Mouse (Mus musculus) embryonic facial prominence, embryonic 11.5 days (tissue): ENCODE measurements around the gene Kif27. TPM values are rescaled to one million over a fixed set of nuclear protein-coding genes. Genes with fewer than 3 reads are reported as not detected.

Source experiments
- ATAC-seq: fragments of 200-750 bp; cut with Nextera tagmentation; replicated peaks from 2 replicates; pipeline ENCODE4 v1.8.0; 2017; ENCODE audit warnings: low read depth; ENCODE audit not compliant: insufficient number of reproducible peaks, low FRiP score, low TSS enrichment
- DNase-seq: peaks from one replicate; pipeline ENCODE4 v3.0.0-alpha.2; 2015; ENCODE audit warnings: low spot score
- H3K27ac ChIP-seq: fragments of 300-500 bp; sonication (generic); replicated peaks from 2 replicates; pipeline ENCODE4 v1.5.1; 2014; ENCODE audit warnings: mild to moderate bottlenecking, low read depth, low read length, control low read depth
- H3K27me3 ChIP-seq: fragments of 300-500 bp; sonication (generic); 2 replicates; pipeline ENCODE4 v1.6.1; 2014; ENCODE audit warnings: mild to moderate bottlenecking, low read length, moderate library complexity, mixed read lengths; ENCODE audit not compliant: control insufficient read depth, insufficient read depth
- H3K36me3 ChIP-seq: fragments of 300-500 bp; sonication (generic); replicated peaks from 2 replicates; pipeline ENCODE4 v1.6.1; 2014; ENCODE audit warnings: low read depth, mild to moderate bottlenecking, low read length, moderate library complexity, mixed read lengths; ENCODE audit not compliant: control insufficient read depth, insufficient read depth
- H3K4me1 ChIP-seq: fragments of 300-500 bp; sonication (generic); 2 replicates; pipeline ENCODE4 v1.6.1; 2014; ENCODE audit warnings: low read length, mixed read lengths; ENCODE audit not compliant: control insufficient read depth, insufficient read depth
- H3K4me2 ChIP-seq: fragments of 300-500 bp; sonication (generic); 2 replicates; pipeline ENCODE4 v1.6.1; 2014; ENCODE audit warnings: low read depth, mild to moderate bottlenecking, control low read depth, low read length, moderate library complexity
- H3K4me3 ChIP-seq: fragments of 300-500 bp; sonication (generic); 2 replicates; pipeline ENCODE4 v1.5.1; 2014; ENCODE audit warnings: low read depth, low read length, control low read depth
- H3K9ac ChIP-seq: fragments of 300-500 bp; sonication (generic); replicated peaks from 2 replicates; pipeline ENCODE4 v1.6.1; 2014; ENCODE audit warnings: mild to moderate bottlenecking, control low read depth, low read length
- H3K9me3 ChIP-seq: fragments of 300-500 bp; sonication (generic); replicated peaks from 2 replicates; pipeline ENCODE4 v1.6.1; 2016; ENCODE audit warnings: mild to moderate bottlenecking, low read length, inconsistent platforms, mixed read lengths; ENCODE audit not compliant: control insufficient read depth
- WGBS: fragments of 180-500 bp; shearing (Covaris S2); extraction: QIAGEN DNeasy Blood & Tissue Kit; methylation state at CpG from one replicate; pipeline ENCODE4 v1.1.7; 2014; 5-methylcytosine and 5-hydroxymethylcytosine counted together
- polyA plus RNA-seq: library from polyadenylated mRNA; unstranded; fragments of >200 nt; fragmentation: Nextera tagmentation; extraction: Ambion mirVana; gene quantifications from 2 replicates; pipeline ENCODE4 v1.2.1, GENCODE M21; 2014

Gene Kif27
- polyA plus RNA-seq, 1 experiment from 2014 or later = 1.2 TPM

GRCm38 (mm10) chr13:58309499-58309898 is 49.4 kb downstream of the Kif27 start:
- H3K9ac ChIP-seq = no peak overlapping the region
- H3K27ac ChIP-seq = no peak overlapping the region
- ATAC-seq (no peak), DNase-seq (no peak)
- no peak overlapping the region for H3K4me2 ChIP-seq
- H3K9me3 ChIP-seq = no peaks in the 10 kb centered on the region
- H3K4me3 ChIP-seq = no peak overlapping the region
- WGBS = 76% methylated on average over 8 of the region's 8 CpGs
- no peaks in the 10 kb centered on the region for H3K36me3 ChIP-seq
- H3K4me1 ChIP-seq = no peaks in the 10 kb centered on the region
- no peaks in the 10 kb centered on the region for H3K27me3 ChIP-seq

GRCm38 (mm10) chr13:58307453-58307852 is 51.5 kb downstream of the Kif27 start:
- H3K9ac ChIP-seq = no peak overlapping the region
- 90% methylated on average over 5 of the region's 5 CpGs for WGBS
- no peaks in the 10 kb centered on the region for H3K36me3 ChIP-seq
- H3K27ac ChIP-seq = no peak overlapping the region
- H3K27me3 ChIP-seq = no peaks in the 10 kb centered on the region
- ATAC-seq (no peak), DNase-seq (no peak)
- H3K4me2 ChIP-seq = no peak overlapping the region
- no peak overlapping the region for H3K4me3 ChIP-seq
- no peaks in the 10 kb centered on the region for H3K9me3 ChIP-seq
- no peaks in the 10 kb centered on the region for H3K4me1 ChIP-seq

- no peak for ATAC-seq
- WGBS = 85% methylated on average over 2 of the region's 2 CpGs
- no peaks in the 10 kb centered on the region for H3K9me3 ChIP-seq
These were observed 53.7 kb downstream of the Kif27 start for GRCm38 (mm10) chr13:58305230-58305629.

GRCm38 (mm10) chr13:58302421-58303145 is 56.3 kb downstream of the Kif27 start:
- Histone ChIP-seq H3K4me3 (no peak overlapping the region), H3K36me3 (no peaks in the 10 kb centered on the region), H3K27me3 (no peaks in the 10 kb centered on the region), H3K4me2 (no peak overlapping the region), H3K4me1 (no peaks in the 10 kb centered on the region), H3K9me3 (no peaks in the 10 kb centered on the region), H3K9ac (no peak overlapping the region), H3K27ac (no peak overlapping the region)
- 81% methylated on average over 9 of the region's 9 CpGs for WGBS
- no peak for DNase-seq
- no peak for ATAC-seq

More at GRCm38 (mm10) chr13:58305230-58305629, 53.7 kb downstream of the Kif27 start:
- no peak overlapping the region for H3K4me3 ChIP-seq
- H3K27me3 ChIP-seq = no peaks in the 10 kb centered on the region
- no peak for DNase-seq
- H3K4me1 ChIP-seq = no peaks in the 10 kb centered on the region
- no peaks in the 10 kb centered on the region for H3K36me3 ChIP-seq
- H3K27ac ChIP-seq = no peak overlapping the region
- no peak overlapping the region for H3K4me2 ChIP-seq
- H3K9ac ChIP-seq = no peak overlapping the region

- ATAC-seq (no peak), DNase-seq (no peak)
- Histone ChIP-seq H3K36me3 (no peaks in the 10 kb centered on the region), H3K4me2 (no peak overlapping the region), H3K9me3 (no peaks in the 10 kb centered on the region), H3K4me1 (no peaks in the 10 kb centered on the region), H3K27me3 (no peaks in the 10 kb centered on the region), H3K4me3 (no peak overlapping the region), H3K27ac (no peak overlapping the region), H3K9ac (no peak overlapping the region)
- 91% methylated on average over 6 of the region's 6 CpGs for WGBS
These were observed 57.0 kb downstream of the Kif27 start for GRCm38 (mm10) chr13:58301961-58302360.

- no peak for ATAC-seq
- H3K4me1 ChIP-seq = no peaks in the 10 kb centered on the region
- H3K9ac ChIP-seq = no peak overlapping the region
- H3K27ac ChIP-seq = no peak overlapping the region
- WGBS = 93% methylated on average over 3 of the region's 3 CpGs
- no peak overlapping the region for H3K4me2 ChIP-seq
- H3K36me3 ChIP-seq = no peaks in the 10 kb centered on the region
- no peaks in the 10 kb centered on the region for H3K9me3 ChIP-seq
- DNase-seq = no peak
- H3K4me3 ChIP-seq = no peak overlapping the region
- H3K27me3 ChIP-seq = no peaks in the 10 kb centered on the region
These were observed 60.2 kb downstream of the Kif27 start for GRCm38 (mm10) chr13:58298756-58299155.

GRCm38 (mm10) chr13:58295582-58295981 is 63.3 kb downstream of the Kif27 start:
- Histone ChIP-seq H3K27me3 (no peaks in the 10 kb centered on the region), H3K4me1 (no peaks in the 10 kb centered on the region), H3K36me3 (no peaks in the 10 kb centered on the region), H3K9ac (no peak overlapping the region), H3K27ac (no peak overlapping the region), H3K9me3 (no peaks in the 10 kb centered on the region), H3K4me2 (no peak overlapping the region), H3K4me3 (no peak overlapping the region)
- WGBS = 77% methylated on average over 3 of the region's 3 CpGs
- ATAC-seq (no peak), DNase-seq (no peak)

- no peak overlapping the region for H3K27ac ChIP-seq
- no peaks in the 10 kb centered on the region for H3K9me3 ChIP-seq
- no peaks in the 10 kb centered on the region for H3K36me3 ChIP-seq
- H3K4me1 ChIP-seq = no peaks in the 10 kb centered on the region
- H3K4me2 ChIP-seq = no peak overlapping the region
- DNase-seq = peak; percentile 46
- no peak overlapping the region for H3K9ac ChIP-seq
- 13% methylated on average over 5 of the region's 5 CpGs for WGBS
- no peaks in the 10 kb centered on the region for H3K27me3 ChIP-seq
- ATAC-seq = 0 out of 2 replicates have a peak, but pooled peaks have one; percentile 29
- no peak overlapping the region for H3K4me3 ChIP-seq
These were observed 66.1 kb downstream of the Kif27 start for GRCm38 (mm10) chr13:58292811-58293210.
